Mouse (Mus musculus): ENCODE measurements around the gene Sh3glb2. TPM values are rescaled to one million over a fixed set of nuclear protein-coding genes. Genes with fewer than 3 reads are reported as not detected.

Gene Sh3glb2
- 562 TPM in 1 of 2 replicates, not detected in the other for polyA plus RNA-seq (2012; ENCODE audit: insufficient read depth, insufficient read length, low replicate concordance, missing spikeins)

- TF ChIP-seq POLR2A (IDR thresholded peaks at IDR 0.05; ENCODE audit: insufficient read depth, low read depth, low read length) = peak; percentile 56; the same call in 1 of the 2 replicates
- peak; percentile 21; the same call in 1 of the 2 replicates for TF ChIP-seq CTCF (IDR thresholded peaks at IDR 0.05; ENCODE audit: insufficient read depth, low read depth, low read length)
- H3K27ac ChIP-seq (ENCODE audit: insufficient read depth, low read depth, low read length) = peak within 1 kb of the TSS; percentile 90
- peak within 1 kb of the TSS; percentile 65 for H3K4me3 ChIP-seq (ENCODE audit: insufficient read depth, low read depth, low read length)
- WGBS = under 1% methylated on average over 73 of the region's 73 CpGs
- peaks cover 42% of the 10 kb centered on the region for H3K4me1 ChIP-seq (ENCODE audit: control insufficient read depth, insufficient read depth, low read length)
Observed at GRCm38 (mm10) chr2:30358533-30359531, at the start of gene Sh3glb2. Gene Sh3glb2 (minus strand): TSS chr2:30359337.

GRCm38 (mm10) chr2:30408452-30409100 lies 49.4 kb upstream of the Sh3glb2 start:
- H3K27ac ChIP-seq (ENCODE audit: insufficient read depth, low read depth, low read length) = no peak overlapping the region
- WGBS = 85% methylated on average over 8 of the region's 8 CpGs
- no peak for TF ChIP-seq CTCF (IDR thresholded peaks at IDR 0.05; ENCODE audit: insufficient read depth, low read depth, low read length)
- TF ChIP-seq POLR2A (IDR thresholded peaks at IDR 0.05; ENCODE audit: insufficient read depth, low read depth, low read length) = no peak

GRCm38 (mm10) chr2:30407778-30408177 lies 48.6 kb upstream of the Sh3glb2 start:
- no peak overlapping the region for H3K27ac ChIP-seq (ENCODE audit: insufficient read depth, low read depth, low read length)
- peaks cover 6% of the 10 kb centered on the region for H3K4me1 ChIP-seq (ENCODE audit: control insufficient read depth, insufficient read depth, low read length)
- TF ChIP-seq POLR2A (IDR thresholded peaks at IDR 0.05; ENCODE audit: insufficient read depth, low read depth, low read length) (no peak), CTCF (IDR thresholded peaks at IDR 0.05; ENCODE audit: insufficient read depth, low read depth, low read length) (no peak)
- WGBS = 92% methylated on average over 10 of the region's 10 CpGs
- no peak overlapping the region for H3K4me3 ChIP-seq (ENCODE audit: insufficient read depth, low read depth, low read length)

More at GRCm38 (mm10) chr2:30408452-30409100, 49.4 kb upstream of the Sh3glb2 start:
- Histone ChIP-seq H3K4me1 (ENCODE audit: control insufficient read depth, insufficient read depth, low read length) (peaks cover 14% of the 10 kb centered on the region), H3K4me3 (ENCODE audit: insufficient read depth, low read depth, low read length) (no peak overlapping the region)

GRCm38 (mm10) chr2:30407221-30407620 lies 48.1 kb upstream of the Sh3glb2 start:
- Histone ChIP-seq H3K4me3 (ENCODE audit: insufficient read depth, low read depth, low read length) (no peak overlapping the region), H3K27ac (ENCODE audit: insufficient read depth, low read depth, low read length) (no peak overlapping the region), H3K4me1 (ENCODE audit: control insufficient read depth, insufficient read depth, low read length) (peaks cover 2% of the 10 kb centered on the region; the same call in 1 of the 2 replicates)
- 85% methylated on average over 2 of the region's 2 CpGs for WGBS
- no peak for TF ChIP-seq POLR2A (IDR thresholded peaks at IDR 0.05; ENCODE audit: insufficient read depth, low read depth, low read length)
- TF ChIP-seq CTCF (IDR thresholded peaks at IDR 0.05; ENCODE audit: insufficient read depth, low read depth, low read length) = no peak

- Histone ChIP-seq H3K4me1 (ENCODE audit: control insufficient read depth, insufficient read depth, low read length) (peaks cover 8% of the 10 kb centered on the region; the same call in 1 of the 2 replicates), H3K27ac (ENCODE audit: insufficient read depth, low read depth, low read length) (no peak overlapping the region), H3K4me3 (ENCODE audit: insufficient read depth, low read depth, low read length) (no peak overlapping the region)
- 86% methylated on average over 1 of the region's 1 CpGs for WGBS
- TF ChIP-seq CTCF (IDR thresholded peaks at IDR 0.05; ENCODE audit: insufficient read depth, low read depth, low read length) (no peak), POLR2A (IDR thresholded peaks at IDR 0.05; ENCODE audit: insufficient read depth, low read depth, low read length) (no peak)
Observed at GRCm38 (mm10) chr2:30403870-30404269, 44.7 kb upstream of the Sh3glb2 start.

GRCm38 (mm10) chr2:30402843-30403242 lies 43.7 kb upstream of the Sh3glb2 start:
- 66% methylated on average over 2 of the region's 2 CpGs for WGBS
- peaks cover 8% of the 10 kb centered on the region; the same call in 1 of the 2 replicates for H3K4me1 ChIP-seq (ENCODE audit: control insufficient read depth, insufficient read depth, low read length)
- TF ChIP-seq CTCF (IDR thresholded peaks at IDR 0.05; ENCODE audit: insufficient read depth, low read depth, low read length) = no peak
- TF ChIP-seq POLR2A (IDR thresholded peaks at IDR 0.05; ENCODE audit: insufficient read depth, low read depth, low read length) = no peak
- H3K4me3 ChIP-seq (ENCODE audit: insufficient read depth, low read depth, low read length) = no peak overlapping the region
- H3K27ac ChIP-seq (ENCODE audit: insufficient read depth, low read depth, low read length) = no peak overlapping the region

- WGBS = 76% methylated on average over 9 of the region's 9 CpGs
- no peak overlapping the region for H3K4me3 ChIP-seq (ENCODE audit: insufficient read depth, low read depth, low read length)
- peaks cover 8% of the 10 kb centered on the region; the same call in 1 of the 2 replicates for H3K4me1 ChIP-seq (ENCODE audit: control insufficient read depth, insufficient read depth, low read length)
- no peak overlapping the region for H3K27ac ChIP-seq (ENCODE audit: insufficient read depth, low read depth, low read length)
- TF ChIP-seq POLR2A (IDR thresholded peaks at IDR 0.05; ENCODE audit: insufficient read depth, low read depth, low read length) (no peak), CTCF (IDR thresholded peaks at IDR 0.05; ENCODE audit: insufficient read depth, low read depth, low read length) (no peak)
Observed at GRCm38 (mm10) chr2:30402351-30402826, 43.3 kb upstream of the Sh3glb2 start.

- WGBS = 33% methylated on average over 1 of the region's 1 CpGs
- H3K4me1 ChIP-seq (ENCODE audit: control insufficient read depth, insufficient read depth, low read length) = peaks cover 8% of the 10 kb centered on the region; the same call in 1 of the 2 replicates
Observed at GRCm38 (mm10) chr2:30401581-30401980, 42.4 kb upstream of the Sh3glb2 start.

More at GRCm38 (mm10) chr2:30401581-30401980, 42.4 kb upstream of the Sh3glb2 start:
- Histone ChIP-seq H3K27ac (ENCODE audit: insufficient read depth, low read depth, low read length) (no peak overlapping the region), H3K4me3 (ENCODE audit: insufficient read depth, low read depth, low read length) (no peak overlapping the region)
- TF ChIP-seq CTCF (IDR thresholded peaks at IDR 0.05; ENCODE audit: insufficient read depth, low read depth, low read length) = no peak
- no peak for TF ChIP-seq POLR2A (IDR thresholded peaks at IDR 0.05; ENCODE audit: insufficient read depth, low read depth, low read length)

All from olfactory bulb, adult 2 months (tissue).